Comparison of ENCODE assay signal across 18 mouse cellular contexts in the genomic region with DNA sequence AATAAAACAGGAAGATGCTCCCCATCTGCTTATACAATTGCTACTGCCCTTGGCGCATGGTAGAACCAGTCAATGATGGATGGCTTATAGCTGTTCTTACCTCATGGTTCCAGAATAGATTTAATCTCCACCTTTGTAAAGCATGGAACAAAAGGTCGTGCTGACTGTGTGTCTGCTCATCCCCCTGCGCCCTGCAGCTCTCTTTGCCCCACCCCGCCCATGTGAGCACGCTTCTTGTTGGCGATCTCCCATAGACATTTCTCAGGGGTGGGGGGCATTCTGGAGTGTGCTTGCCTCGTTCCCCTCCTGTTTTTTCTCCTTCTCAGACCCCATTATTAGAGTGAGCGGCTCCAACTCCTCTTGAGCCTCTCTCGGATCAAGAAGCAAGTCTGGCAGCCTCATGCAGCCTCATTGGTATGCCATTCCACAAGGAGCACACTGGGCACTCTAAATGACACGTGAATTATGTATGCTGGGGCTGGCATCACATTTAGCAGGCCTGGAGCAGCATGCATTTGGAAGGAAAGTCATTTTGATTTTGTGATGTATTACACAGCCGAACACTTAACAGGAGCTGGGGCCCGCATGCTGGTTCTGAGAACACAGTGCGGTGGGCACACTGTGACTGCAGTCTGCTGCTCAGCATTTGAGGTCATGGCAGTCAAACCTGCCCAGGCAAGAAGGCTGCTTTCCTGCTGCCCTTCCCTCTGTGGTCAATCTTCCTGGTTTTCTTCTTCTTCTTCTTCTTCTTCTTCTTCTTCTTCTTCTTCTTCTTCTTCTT.
DNase-seq lines count a peak whose midpoint lies in the region; ATAC-seq and TF ChIP-seq lines count a peak whose summit lies in the region.
"Had no signal": no experiment of that assay in that cellular context is flagged by ENCODE, and none has a peak within 500 bp of the region (broad histone marks: within the 10 kb centered on the region; RNA-seq: fewer than 3 reads in every experiment).

No protein-coding gene starts in this region.

- H3K4me1 ChIP-seq in midbrain, embryonic 14.5 days (ENCODE audit: control insufficient read depth, insufficient read depth, low read length): 0 out of 2 replicates have a peak, but pooled peaks cover 3% of the 10 kb centered on the region
- no peaks in the 10 kb centered on the region for H3K4me1 ChIP-seq in midbrain, embryonic 11.5 days (ENCODE audit: control insufficient read depth, insufficient read depth, low read length)
- H3K4me1 ChIP-seq in forebrain, postnatal 0 days (ENCODE audit: insufficient read depth): no peaks in the 10 kb centered on the region
- H3K4me1 ChIP-seq in neural tube, embryonic 15.5 days: peaks cover 6% of the 10 kb centered on the region
- H3K4me1 ChIP-seq: heart, embryonic 15.5 days; limb, embryonic 13.5 days; liver, embryonic 15.5 days; stomach, embryonic 15.5 days had no signal

- WGBS in midbrain, embryonic 14.5 days: 65% methylated on average over 13 of the region's 13 CpGs
- WGBS in midbrain, embryonic 11.5 days: 83% methylated on average over 13 of the region's 13 CpGs
- whole genome bisulfite sequencing in forebrain, postnatal 0 days: 57% methylated on average over 13 of the region's 13 CpGs
- 59% methylated on average over 13 of the region's 13 CpGs for WGBS in neural tube, embryonic 15.5 days

- no peaks in the 10 kb centered on the region for H3K36me3 ChIP-seq in midbrain, embryonic 14.5 days (ENCODE audit: control insufficient read depth, insufficient read depth, low read length)
- H3K36me3 ChIP-seq in midbrain, embryonic 11.5 days (ENCODE audit: control insufficient read depth, insufficient read depth, low read length): no peaks in the 10 kb centered on the region
- H3K36me3 ChIP-seq in forebrain, postnatal 0 days (ENCODE audit: insufficient read depth): no peaks in the 10 kb centered on the region
- no peaks in the 10 kb centered on the region for H3K36me3 ChIP-seq in neural tube, embryonic 15.5 days
- H3K36me3 ChIP-seq: heart, embryonic 15.5 days; limb, embryonic 13.5 days; liver, embryonic 15.5 days; stomach, embryonic 15.5 days had no signal

- DNase-seq in frontal cortex, postnatal 10 days (ENCODE audit: low spot score in 2 of 2): no peak
- DNase-seq in midbrain, embryonic 14.5 days: peak; percentile 66
- DNase-seq in midbrain, embryonic 11.5 days (ENCODE audit: low spot score, missing footprints): no peak
- DNase-seq in forebrain, postnatal 0 days: peak; percentile 27
- no peak for DNase-seq in gastrocnemius, adult 8-10 months (ENCODE audit: low spot score in 2 of 2)
- DNase-seq: adrenal gland, postnatal 36 days; cerebellum, postnatal 25 days; kidney, adult 2 months; kidney, postnatal 14 days; thymus, adult 2 months had no signal

- H3K4me3 ChIP-seq in midbrain, embryonic 14.5 days (replicated peaks; ENCODE audit: low read depth, low read length): no peak overlapping the region
- no peak overlapping the region for H3K4me3 ChIP-seq in midbrain, embryonic 11.5 days (ENCODE audit: low read depth, low read length)
- no peak overlapping the region for H3K4me3 ChIP-seq in forebrain, postnatal 0 days (ENCODE audit: low read depth, low read length)
- no peak overlapping the region for H3K4me3 ChIP-seq in neural tube, embryonic 15.5 days (replicated peaks)
- H3K4me3 ChIP-seq: heart, embryonic 15.5 days; limb, embryonic 13.5 days; liver, embryonic 15.5 days; stomach, embryonic 15.5 days had no signal

- no peaks in the 10 kb centered on the region for H3K9me3 ChIP-seq in midbrain, embryonic 14.5 days (ENCODE audit: control insufficient read depth, low read length)
- no peaks in the 10 kb centered on the region for H3K9me3 ChIP-seq in midbrain, embryonic 11.5 days (ENCODE audit: control insufficient read depth, low read length)
- H3K9me3 ChIP-seq in forebrain, postnatal 0 days (ENCODE audit: low read length): no peaks in the 10 kb centered on the region
- no peaks in the 10 kb centered on the region for H3K9me3 ChIP-seq in neural tube, embryonic 15.5 days (replicated peaks)
- H3K9me3 ChIP-seq: heart, embryonic 15.5 days; limb, embryonic 13.5 days; liver, embryonic 15.5 days; stomach, embryonic 15.5 days had no signal

- no peak overlapping the region for H3K4me2 ChIP-seq in midbrain, embryonic 14.5 days (ENCODE audit: low read length)
- no peak overlapping the region for H3K4me2 ChIP-seq in midbrain, embryonic 11.5 days
- H3K4me2 ChIP-seq in forebrain, postnatal 0 days (ENCODE audit: low read depth): no peak overlapping the region
- no peak overlapping the region for H3K4me2 ChIP-seq in neural tube, embryonic 15.5 days
- H3K4me2 ChIP-seq: heart, embryonic 15.5 days; limb, embryonic 13.5 days; liver, embryonic 15.5 days; stomach, embryonic 15.5 days had no signal

- TF ChIP-seq CTCF in forebrain, postnatal 0 days (IDR thresholded peaks at IDR 0.05; ENCODE audit: low read depth): no peak

- H3K27me3 ChIP-seq in midbrain, embryonic 14.5 days (ENCODE audit: control insufficient read depth, insufficient read depth, low read length): no peaks in the 10 kb centered on the region
- H3K27me3 ChIP-seq in midbrain, embryonic 11.5 days (ENCODE audit: control insufficient read depth, insufficient read depth, low read length): no peaks in the 10 kb centered on the region
- H3K27me3 ChIP-seq in forebrain, postnatal 0 days (ENCODE audit: insufficient read depth, low read length): no peaks in the 10 kb centered on the region
- no peaks in the 10 kb centered on the region for H3K27me3 ChIP-seq in neural tube, embryonic 15.5 days (replicated peaks)
- H3K27me3 ChIP-seq: heart, embryonic 15.5 days; limb, embryonic 13.5 days; liver, embryonic 15.5 days; stomach, embryonic 15.5 days had no signal

- no peak overlapping the region; the same call in 1 of the 2 replicates for H3K27ac ChIP-seq in midbrain, embryonic 14.5 days (replicated peaks; ENCODE audit: low read depth, low read length)
- H3K27ac ChIP-seq in midbrain, embryonic 11.5 days (ENCODE audit: low read depth, low read length): no peak overlapping the region
- no peak overlapping the region for H3K27ac ChIP-seq in forebrain, postnatal 0 days (ENCODE audit: low read depth, low read length)
- H3K27ac ChIP-seq in neural tube, embryonic 15.5 days (replicated peaks): 0 out of 2 replicates have a peak overlapping the region, but pooled peaks have one; percentile 37
- H3K27ac ChIP-seq: heart, embryonic 15.5 days; limb, embryonic 13.5 days; liver, embryonic 15.5 days; stomach, embryonic 15.5 days had no signal

- H3K9ac ChIP-seq in midbrain, embryonic 14.5 days (replicated peaks; ENCODE audit: low read length): no peak overlapping the region
- no peak overlapping the region for H3K9ac ChIP-seq in midbrain, embryonic 11.5 days (ENCODE audit: low read length)
- no peak overlapping the region for H3K9ac ChIP-seq in forebrain, postnatal 0 days
- H3K9ac ChIP-seq in neural tube, embryonic 15.5 days (replicated peaks): no peak overlapping the region
- H3K9ac ChIP-seq: heart, embryonic 15.5 days; limb, embryonic 13.5 days; liver, embryonic 15.5 days; stomach, embryonic 15.5 days had no signal

- ATAC-seq in frontal cortex, adult (ENCODE audit: low TSS enrichment): 0 out of 2 replicates have a peak, but pooled peaks have one; percentile 31
- ATAC-seq in midbrain, embryonic 14.5 days (ENCODE audit: low FRiP score, low TSS enrichment): 0 out of 2 replicates have a peak, but pooled peaks have one; percentile 27
- no peak for ATAC-seq in midbrain, embryonic 11.5 days (ENCODE audit: low FRiP score)
- peak; percentile 82 for ATAC-seq in forebrain, postnatal 0 days
- ATAC-seq in neural tube, embryonic 15.5 days (ENCODE audit: low FRiP score): peak; percentile 66; the same call in 1 of the 2 replicates
- ATAC-seq: activated CD4-positive, CD25-positive, alpha-beta regulatory T cell, adult 4 months; lung, postnatal 0 days had no signal

Comparison
In these comparisons a context has a peak if more than half of its experiments do, and no peak if none do; other contexts are left out.
1. DNase-seq: peak in midbrain, embryonic 14.5 days (single experiment) and forebrain, postnatal 0 days (single experiment); none in frontal cortex, postnatal 10 days (0 of 2), midbrain, embryonic 11.5 days (single experiment) and gastrocnemius, adult 8-10 months (0 of 2).